Mouse (Mus musculus) left cerebral cortex, postnatal 25 days (tissue): Measurements from ENCODE around the gene Vps16. TPM values are rescaled to one million over a fixed set of nuclear protein-coding genes. Genes with fewer than 3 reads are reported as not detected.

Experiments
- total RNA-seq, 2 experiments: library from RNA; stranded (reverse); gene quantifications; 2 replicates each; pipeline ENCODE4 v1.2.3; 2021

Vps16 gene
- total RNA-seq, 2 experiments from 2014 or later = 83.5 to 88.3 TPM

Other genes starting within 250 kb of the Vps16 start
- 100 to 1,000 TPM in 1 of 2 experiments, 10 to 100 TPM in 1; 93.6 to 109 TPM for gene Snrpb, start 244.9 kb upstream of the Vps16 start, total RNA-seq
- not detected for gene Tmc2, start 229.1 kb upstream of the Vps16 start, total RNA-seq
- gene Nop56, start 149.9 kb upstream of the Vps16 start, total RNA-seq = 100 to 1,000 TPM; 112 to 113 TPM
- 100 to 1,000 TPM; 267 to 269 TPM for gene Idh3b, start 139.8 kb upstream of the Vps16 start, total RNA-seq
- gene Ebf4, start 129.2 kb upstream of the Vps16 start, total RNA-seq = 1 to 10 TPM; 7.8 to 8.3 TPM
- gene Cpxm1, start 26.8 kb upstream of the Vps16 start, total RNA-seq = 1 to 10 TPM; 5.5 to 7.4 TPM
- gene Gm28372, start 19.1 kb upstream of the Vps16 start, total RNA-seq = not detected
- gene 1700020A23Rik, start 19.1 kb upstream of the Vps16 start, total RNA-seq = not detected
- gene Tmem239, start 17.9 kb upstream of the Vps16 start, total RNA-seq = not detected
- gene Pced1a, start 362 bp downstream of the Vps16 start, total RNA-seq = 10 to 100 TPM; 20.2 to 23.1 TPM
- gene Ptpra, start 25.9 kb downstream of the Vps16 start, total RNA-seq = 100 to 1,000 TPM; 234 to 252 TPM
- gene Mrps26, start 139.4 kb downstream of the Vps16 start, total RNA-seq = 10 to 100 TPM; 76.1 to 76.8 TPM
- 1 to 10 TPM; 1.9 to 2.2 TPM for gene Oxt, start 151.8 kb downstream of the Vps16 start, total RNA-seq
- 10 to 100 TPM; 13.5 to 20.4 TPM for gene Avp, start 158.2 kb downstream of the Vps16 start, total RNA-seq
- 1 to 10 TPM; 8.2 to 9.0 TPM for gene Fastkd5, start 205.7 kb downstream of the Vps16 start, total RNA-seq
- gene Ubox5, start 205.7 kb downstream of the Vps16 start, total RNA-seq = 10 to 100 TPM in 1 of 2 experiments, 1 to 10 TPM in 1; 9.8 to 10.7 TPM
- gene Lzts3, start 218.5 kb downstream of the Vps16 start, total RNA-seq = 100 to 1,000 TPM; 174 to 190 TPM
- gene Ddrgk1, start 240.3 kb downstream of the Vps16 start, total RNA-seq = 100 to 1,000 TPM in 1 of 2 experiments, 10 to 100 TPM in 1; 97.3 to 108 TPM
- 10 to 100 TPM; 39.4 to 42.8 TPM for gene Itpa, start 243.3 kb downstream of the Vps16 start, total RNA-seq